Comparison of ENCODE assay signal across 24 mouse cellular contexts in the genomic region with DNA sequence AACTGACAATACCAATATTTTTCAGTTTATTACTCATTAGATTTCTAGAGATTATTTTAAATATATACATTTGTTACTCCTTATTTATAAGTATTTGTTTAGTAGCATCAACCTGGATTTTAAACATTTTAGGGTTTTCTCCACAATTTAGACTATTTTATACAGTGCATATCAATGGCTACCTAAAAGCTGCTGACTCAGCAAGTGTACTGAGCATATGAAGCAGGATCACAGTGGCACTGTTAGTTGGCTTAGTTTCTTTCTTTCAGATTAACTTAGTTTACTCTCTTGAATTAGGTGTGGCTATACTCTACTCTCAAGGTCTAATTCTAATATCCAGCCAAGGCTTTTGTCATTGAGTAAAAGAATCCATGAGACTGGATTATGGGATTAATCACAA.
"Had no signal": no experiment of that assay in that cellular context is flagged by ENCODE, and none has a peak within 500 bp of the region (broad histone marks: within the 10 kb centered on the region; RNA-seq: fewer than 3 reads in every experiment).

No protein-coding gene starts in this region.

- H3K9ac ChIP-seq: heart, embryonic 12.5 days; hindbrain, embryonic 12.5 days; hindbrain, embryonic 14.5 days; intestine, embryonic 15.5 days; limb, embryonic 12.5 days had no signal

- H3K9me3 ChIP-seq: heart, embryonic 10.5 days; heart, embryonic 12.5 days; hindbrain, embryonic 10.5 days; hindbrain, embryonic 12.5 days; intestine, embryonic 15.5 days; limb, embryonic 10.5 days; limb, embryonic 12.5 days had no signal

- ATAC-seq: hindbrain, embryonic 16.5 days; inflammation-experienced regulatory T-cells, adult 6 months; intestine, embryonic 15.5 days; intestine, postnatal 0 days had no signal

- H3K27me3 ChIP-seq: heart, embryonic 12.5 days; hindbrain, embryonic 12.5 days; intestine, embryonic 15.5 days; limb, embryonic 12.5 days had no signal

- DNase-seq: gastrocnemius, postnatal 14 days; gastrocnemius, postnatal 36 days; heart, adult 18-20 months; heart, postnatal 10 days; heart, postnatal 4 days; kidney, adult 18-20 months; kidney, adult 8-10 months; kidney, postnatal 10 days; kidney, postnatal 25 days; kidney, postnatal 4 days; liver had no signal

- H3K4me3 ChIP-seq: heart, embryonic 10.5 days; heart, embryonic 12.5 days; hindbrain, embryonic 10.5 days; hindbrain, embryonic 12.5 days; intestine, embryonic 15.5 days; layer of hippocampus, adult 2 months; left cerebral cortex, adult 2 months; limb, embryonic 10.5 days; limb, embryonic 12.5 days had no signal

- H3K36me3 ChIP-seq: intestine, embryonic 15.5 days had no signal

- H3K4me2 ChIP-seq: heart, embryonic 12.5 days; hindbrain, embryonic 12.5 days; hindbrain, embryonic 14.5 days; intestine, embryonic 15.5 days; limb, embryonic 12.5 days had no signal

- H3K4me1 ChIP-seq: heart, embryonic 10.5 days; heart, embryonic 12.5 days; hindbrain, embryonic 10.5 days; hindbrain, embryonic 12.5 days; intestine, embryonic 15.5 days; limb, embryonic 10.5 days; limb, embryonic 12.5 days had no signal

- H3K27ac ChIP-seq: heart, embryonic 10.5 days; hindbrain, embryonic 10.5 days; hindbrain, embryonic 12.5 days; hindbrain, embryonic 14.5 days; intestine, embryonic 15.5 days; layer of hippocampus, adult 2 months; left cerebral cortex, adult 2 months; limb, embryonic 10.5 days; limb, embryonic 12.5 days had no signal
